Mouse (Mus musculus): Measurements from ENCODE around the gene Nr0b2. TPM values are rescaled to one million over a fixed set of nuclear protein-coding genes. Genes with fewer than 3 reads are reported as not detected.

Nr0b2 gene
- polyA plus RNA-seq, 1 experiment = not detected

DNA sequence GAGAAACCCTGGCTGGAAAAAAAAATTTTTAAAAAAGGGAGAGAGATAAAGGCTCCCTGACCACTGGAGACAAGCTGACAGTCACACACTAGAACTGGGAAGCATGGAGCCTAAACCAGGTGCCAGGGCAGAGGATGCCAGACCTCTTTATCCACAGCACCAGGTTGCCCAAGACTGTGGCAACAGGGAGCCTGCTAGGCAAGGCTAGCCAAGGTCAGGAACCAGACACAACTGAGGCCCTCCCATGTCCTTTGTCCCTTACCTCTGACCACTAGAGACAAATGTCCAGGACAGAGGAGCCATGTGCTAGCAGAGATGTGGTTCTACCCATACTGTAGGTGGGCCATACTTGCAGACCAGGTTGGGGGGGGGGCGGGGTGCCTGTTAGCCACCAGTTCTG is 1.1 kb upstream of the Nr0b2 start:
- Histone ChIP-seq H3K4me3 (ENCODE audit: insufficient read depth, poor library complexity, severe bottlenecking) (no peak overlapping the region), H3K79me3 (ENCODE audit: low read depth) (no peaks in the 10 kb centered on the region), H3K27me3 (ENCODE audit: control insufficient read depth, insufficient read depth, insufficient read length) (peaks cover 55% of the 10 kb centered on the region), H3ac (ENCODE audit: control insufficient read depth, insufficient read length, low read depth) (no peak overlapping the region), H3K79me2 (ENCODE audit: control insufficient read depth, insufficient read depth) (no peaks in the 10 kb centered on the region), H3K36me3 (ENCODE audit: control insufficient read depth, insufficient read depth) (no peaks in the 10 kb centered on the region)
- no peak for TF ChIP-seq FOSL1 (IDR thresholded peaks at IDR 0.05; ENCODE audit: insufficient read depth, low read length, poor library complexity, severe bottlenecking)
- no peak for TF ChIP-seq MYOG (IDR thresholded peaks at IDR 0.05; ENCODE audit: control insufficient read depth, extremely low read depth, insufficient read length)
- TF ChIP-seq MYOD1 (IDR thresholded peaks at IDR 0.05; ENCODE audit: control insufficient read depth, insufficient read length, low read depth) = no peak
- TF ChIP-seq USF1 (IDR thresholded peaks at IDR 0.05; ENCODE audit: low read depth) = no peak
- no peak for TF ChIP-seq MAX (IDR thresholded peaks at IDR 0.05)
- no peak for TF ChIP-seq CTCF (IDR thresholded peaks at IDR 0.05; ENCODE audit: control insufficient read depth, insufficient read depth, insufficient read length)
- no peak for TF ChIP-seq CEBPB (IDR thresholded peaks at IDR 0.05; ENCODE audit: low read depth)

DNA sequence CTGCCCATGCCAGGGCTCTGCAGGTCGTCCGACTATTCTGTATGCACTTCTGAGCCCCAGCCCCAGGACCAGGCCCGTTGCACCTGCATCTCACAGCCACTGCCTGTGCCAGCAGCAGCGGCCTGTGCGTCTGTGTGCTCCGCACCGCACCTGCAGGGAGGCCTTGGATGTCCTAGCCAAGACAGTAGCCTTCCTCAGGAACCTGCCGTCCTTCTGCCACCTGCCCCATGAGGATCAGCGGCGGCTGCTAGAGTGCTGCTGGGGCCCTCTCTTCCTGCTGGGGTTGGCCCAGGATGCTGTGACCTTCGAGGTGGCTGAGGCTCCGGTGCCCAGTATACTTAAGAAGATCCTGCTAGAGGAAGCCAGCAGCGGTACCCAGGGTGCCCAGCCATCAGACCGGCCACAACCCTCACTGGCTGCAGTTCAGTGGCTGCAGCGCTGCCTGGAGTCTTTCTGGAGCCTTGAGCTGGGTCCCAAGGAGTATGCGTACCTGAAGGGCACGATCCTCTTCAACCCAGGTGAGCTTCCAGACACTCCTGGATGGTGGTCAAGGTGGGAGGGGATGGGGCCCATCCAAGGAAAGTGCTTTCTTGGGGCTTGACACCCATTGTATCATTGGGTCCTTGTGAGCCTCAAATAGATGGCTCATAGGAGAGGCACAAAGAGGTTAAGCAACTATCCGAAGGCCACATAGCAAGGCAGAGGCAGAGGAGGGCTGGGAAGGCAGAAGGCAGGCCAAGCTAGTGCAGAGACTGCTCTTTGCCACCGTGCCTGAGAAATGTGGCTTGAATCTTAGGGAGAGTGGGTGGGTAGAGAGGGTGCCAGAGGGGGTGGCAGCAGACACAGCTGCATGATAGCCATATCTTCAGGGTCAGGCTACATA is 513 bp downstream of the Nr0b2 start:
- H3K79me3 ChIP-seq (ENCODE audit: low read depth) = no peaks in the 10 kb centered on the region
- no peak for TF ChIP-seq MYOG (IDR thresholded peaks at IDR 0.05; ENCODE audit: control insufficient read depth, extremely low read depth, insufficient read length)
- no peak for TF ChIP-seq MYOD1 (IDR thresholded peaks at IDR 0.05; ENCODE audit: control insufficient read depth, insufficient read length, low read depth)
- no peak for TF ChIP-seq CEBPB (IDR thresholded peaks at IDR 0.05; ENCODE audit: low read depth)
- TF ChIP-seq MAX (IDR thresholded peaks at IDR 0.05) = no peak
- no peaks in the 10 kb centered on the region for H3K79me2 ChIP-seq (ENCODE audit: control insufficient read depth, insufficient read depth)
- no peaks in the 10 kb centered on the region for H3K36me3 ChIP-seq (ENCODE audit: control insufficient read depth, insufficient read depth)
- peaks cover 70% of the 10 kb centered on the region for H3K27me3 ChIP-seq (ENCODE audit: control insufficient read depth, insufficient read depth, insufficient read length)
- H3ac ChIP-seq (ENCODE audit: control insufficient read depth, insufficient read length, low read depth) = no peak overlapping the region
- no peak overlapping the region for H3K4me3 ChIP-seq (ENCODE audit: insufficient read depth, poor library complexity, severe bottlenecking)

DNA sequence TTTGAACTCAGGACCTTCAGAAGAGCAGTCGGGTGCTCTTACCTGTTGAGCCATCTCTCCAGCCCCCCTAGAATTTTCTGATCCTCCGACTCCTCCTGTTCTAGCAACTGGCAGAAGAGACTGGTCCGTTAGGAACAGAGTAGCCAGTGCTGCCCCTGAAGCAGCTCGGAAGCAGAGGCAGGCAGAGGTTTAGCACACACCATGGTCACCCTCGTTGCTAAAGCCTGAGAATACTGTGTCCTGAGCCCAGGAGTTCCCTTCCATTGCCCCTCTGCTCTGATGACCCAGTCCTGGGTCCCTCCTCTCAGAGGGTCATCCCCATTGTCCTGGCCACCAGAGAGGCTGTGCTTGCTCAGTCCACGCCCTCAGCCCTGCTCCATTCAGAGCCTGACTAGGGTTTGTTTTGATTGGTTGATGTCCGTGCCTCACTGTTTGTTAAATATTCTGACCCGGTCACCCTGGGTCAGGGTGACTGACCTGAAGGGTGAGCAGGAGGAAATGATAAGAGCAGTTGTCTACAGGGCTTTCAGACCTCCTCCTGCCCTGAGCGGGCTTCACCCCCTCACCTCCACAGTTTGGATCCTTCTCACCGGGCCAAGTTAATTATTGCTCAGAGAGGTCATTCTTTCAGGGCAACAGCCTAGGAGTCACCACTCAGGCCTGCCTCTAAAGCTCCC is 4.0 kb downstream of the Nr0b2 start:
- no peaks in the 10 kb centered on the region for H3K79me3 ChIP-seq (ENCODE audit: low read depth)
- TF ChIP-seq CEBPB (IDR thresholded peaks at IDR 0.05; ENCODE audit: low read depth) = no peak
- no peak for TF ChIP-seq USF1 (IDR thresholded peaks at IDR 0.05; ENCODE audit: low read depth)
- no peak for TF ChIP-seq MAX (IDR thresholded peaks at IDR 0.05)
- no peak for TF ChIP-seq CTCF (IDR thresholded peaks at IDR 0.05; ENCODE audit: control insufficient read depth, insufficient read depth, insufficient read length)
- TF ChIP-seq FOSL1 (IDR thresholded peaks at IDR 0.05; ENCODE audit: insufficient read depth, low read length, poor library complexity, severe bottlenecking) = no peak
- no peak for TF ChIP-seq MYOD1 (IDR thresholded peaks at IDR 0.05; ENCODE audit: control insufficient read depth, insufficient read length, low read depth)
- no peak for TF ChIP-seq MYOG (IDR thresholded peaks at IDR 0.05; ENCODE audit: control insufficient read depth, extremely low read depth, insufficient read length)
- no peaks in the 10 kb centered on the region for H3K36me3 ChIP-seq (ENCODE audit: control insufficient read depth, insufficient read depth)
- H3ac ChIP-seq (ENCODE audit: control insufficient read depth, insufficient read length, low read depth) = no peak overlapping the region
- H3K4me3 ChIP-seq (ENCODE audit: insufficient read depth, poor library complexity, severe bottlenecking) = no peak overlapping the region
- H3K27me3 ChIP-seq (ENCODE audit: control insufficient read depth, insufficient read depth, insufficient read length) = peaks cover 64% of the 10 kb centered on the region
- no peaks in the 10 kb centered on the region for H3K79me2 ChIP-seq (ENCODE audit: control insufficient read depth, insufficient read depth)

DNA sequence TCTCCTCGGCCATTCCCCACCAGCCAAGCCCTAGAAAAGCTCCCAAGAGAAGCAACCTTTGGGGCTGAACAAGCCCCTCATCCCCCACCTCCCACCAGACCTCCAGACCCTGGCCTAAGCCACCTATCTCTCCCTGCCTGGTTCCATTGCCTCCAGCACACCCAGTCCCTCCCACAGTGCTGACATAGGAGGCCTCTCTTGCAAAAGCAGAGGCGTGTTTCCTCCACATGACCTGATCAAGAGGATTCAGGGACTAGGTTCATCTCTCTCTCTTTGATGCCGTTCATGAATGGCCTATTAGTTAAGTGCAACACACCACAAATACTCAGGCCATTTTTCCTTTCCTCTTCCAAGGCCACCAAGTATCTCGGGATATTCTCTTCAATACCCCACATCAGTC is 6.7 kb downstream of the Nr0b2 start:
- Histone ChIP-seq H3K36me3 (ENCODE audit: control insufficient read depth, insufficient read depth) (no peaks in the 10 kb centered on the region), H3K79me2 (ENCODE audit: control insufficient read depth, insufficient read depth) (no peaks in the 10 kb centered on the region), H3K79me3 (ENCODE audit: low read depth) (no peaks in the 10 kb centered on the region), H3ac (ENCODE audit: control insufficient read depth, insufficient read length, low read depth) (no peak overlapping the region), H3K27me3 (ENCODE audit: control insufficient read depth, insufficient read depth, insufficient read length) (peaks cover 40% of the 10 kb centered on the region), H3K4me3 (ENCODE audit: insufficient read depth, poor library complexity, severe bottlenecking) (no peak overlapping the region)
- no peak for TF ChIP-seq MAX (IDR thresholded peaks at IDR 0.05)
- no peak for TF ChIP-seq FOSL1 (IDR thresholded peaks at IDR 0.05; ENCODE audit: insufficient read depth, low read length, poor library complexity, severe bottlenecking)
- no peak for TF ChIP-seq USF1 (IDR thresholded peaks at IDR 0.05; ENCODE audit: low read depth)
- no peak for TF ChIP-seq MYOG (IDR thresholded peaks at IDR 0.05; ENCODE audit: control insufficient read depth, extremely low read depth, insufficient read length)
- no peak for TF ChIP-seq CTCF (IDR thresholded peaks at IDR 0.05; ENCODE audit: control insufficient read depth, insufficient read depth, insufficient read length)
- TF ChIP-seq CEBPB (IDR thresholded peaks at IDR 0.05; ENCODE audit: low read depth) = no peak
- no peak for TF ChIP-seq MYOD1 (IDR thresholded peaks at IDR 0.05; ENCODE audit: control insufficient read depth, insufficient read length, low read depth)

DNA sequence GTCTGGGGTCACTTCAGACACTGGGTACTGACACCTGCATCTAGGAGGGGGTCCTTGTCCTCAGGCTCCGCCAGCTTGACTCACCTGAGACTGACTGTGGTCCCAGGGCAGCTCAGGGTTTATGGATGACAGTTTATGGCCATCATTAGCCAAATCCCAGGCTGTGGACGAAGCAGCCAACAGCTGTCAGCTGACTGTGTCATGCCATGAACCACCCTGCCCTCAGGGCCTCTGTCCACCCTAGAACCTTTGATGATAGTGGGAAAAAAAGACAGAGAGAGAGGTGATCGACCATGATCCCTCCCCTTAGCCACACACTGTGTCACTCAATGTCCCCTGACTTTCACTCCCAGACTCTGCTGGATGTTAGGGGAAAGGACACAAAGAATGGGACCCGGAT is 8.4 kb downstream of the Nr0b2 start:
- Histone ChIP-seq H3K4me3 (ENCODE audit: insufficient read depth, poor library complexity, severe bottlenecking) (no peak overlapping the region), H3K27me3 (ENCODE audit: control insufficient read depth, insufficient read depth, insufficient read length) (peaks cover 26% of the 10 kb centered on the region), H3K36me3 (ENCODE audit: control insufficient read depth, insufficient read depth) (no peaks in the 10 kb centered on the region), H3ac (ENCODE audit: control insufficient read depth, insufficient read length, low read depth) (no peak overlapping the region), H3K79me3 (ENCODE audit: low read depth) (no peaks in the 10 kb centered on the region), H3K79me2 (ENCODE audit: control insufficient read depth, insufficient read depth) (no peaks in the 10 kb centered on the region)
- TF ChIP-seq MYOD1 (IDR thresholded peaks at IDR 0.05; ENCODE audit: control insufficient read depth, insufficient read length, low read depth) (no peak), USF1 (IDR thresholded peaks at IDR 0.05; ENCODE audit: low read depth) (no peak), MAX (IDR thresholded peaks at IDR 0.05) (no peak), CTCF (IDR thresholded peaks at IDR 0.05; ENCODE audit: control insufficient read depth, insufficient read depth, insufficient read length) (no peak), CEBPB (IDR thresholded peaks at IDR 0.05; ENCODE audit: low read depth) (no peak), FOSL1 (IDR thresholded peaks at IDR 0.05; ENCODE audit: insufficient read depth, low read length, poor library complexity, severe bottlenecking) (no peak), MYOG (IDR thresholded peaks at IDR 0.05; ENCODE audit: control insufficient read depth, extremely low read depth, insufficient read length) (no peak)

All from C2C12 (cell line).